ENCODE assay signal across 8 mouse cellular contexts in the genomic region with DNA sequence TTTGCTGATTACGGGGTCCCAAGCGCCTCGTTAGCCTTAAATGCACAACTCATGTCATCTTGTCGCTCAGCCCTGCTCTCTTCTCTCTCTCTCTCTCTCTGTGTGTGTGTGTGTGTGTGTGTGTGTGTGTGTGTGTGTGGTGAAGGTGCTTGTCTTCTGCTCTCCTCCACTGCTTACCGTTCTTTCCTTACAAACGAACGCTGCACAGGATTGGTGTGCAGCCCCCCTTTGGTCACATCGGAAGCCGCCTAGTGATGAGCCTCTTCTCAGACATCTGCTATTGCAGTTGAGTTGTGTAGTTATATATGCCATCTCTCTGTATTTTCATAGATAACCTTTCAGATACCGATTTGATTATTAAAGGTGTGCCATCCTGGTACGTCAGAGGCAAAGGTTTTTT. TPM values are rescaled to one million over a fixed set of nuclear protein-coding genes. Genes with fewer than 3 reads are reported as not detected.
DNase-seq lines count a peak whose midpoint lies in the region; ATAC-seq and TF ChIP-seq lines count a peak whose summit lies in the region.

No protein-coding gene starts in this region.

- TF ChIP-seq CTCF in left cerebral cortex, adult 2 months (IDR thresholded peaks at IDR 0.05) = no peak; the same call in 1 of the 2 replicates

- peak overlapping the region; percentile 76 for H3K4me2 ChIP-seq in hindbrain, embryonic 14.5 days (replicated peaks)
- H3K4me2 ChIP-seq in midbrain, embryonic 14.5 days (ENCODE audit: low read length) = peak overlapping the region; percentile 73

- WGBS in hindbrain, embryonic 14.5 days = 4% methylated on average over 11 of the region's 11 CpGs
- WGBS in midbrain, embryonic 14.5 days = 3% methylated on average over 11 of the region's 11 CpGs

- intact Hi-C loops in left cerebral cortex, adult 2 months (cut with DNase I) = loop anchor here (2.0 to 5.0 kb wide), 3 partner anchors 30 to 99 kb away; no protein-coding TSS in a partner anchor
- intact Hi-C loops in left cerebral cortex, postnatal 36 days (cut with DNase I) = loop anchor here (5.0 kb wide), 2 partner anchors 41 to 99 kb away; no protein-coding TSS in a partner anchor

- 0 out of 2 replicates have a peak, but pooled peaks have one; percentile 12 for ATAC-seq in common myeloid progenitor, adult 5-6 weeks (replicated peaks; ENCODE audit: low read depth, poor library complexity, severe bottlenecking)
- peak; percentile 34 for ATAC-seq in hindbrain, embryonic 14.5 days (ENCODE audit: low FRiP score)
- ATAC-seq in midbrain, embryonic 14.5 days (ENCODE audit: low FRiP score, low TSS enrichment) = peak; percentile 10; the same call in 1 of the 2 replicates

- H3K9me3 ChIP-seq in hindbrain, embryonic 14.5 days (ENCODE audit: control insufficient read depth, low read length) = no peaks in the 10 kb centered on the region
- no peaks in the 10 kb centered on the region for H3K9me3 ChIP-seq in midbrain, embryonic 14.5 days (ENCODE audit: control insufficient read depth, low read length)

- no peaks in the 10 kb centered on the region for H3K36me3 ChIP-seq in hindbrain, embryonic 14.5 days (replicated peaks; ENCODE audit: control insufficient read depth, insufficient read depth)
- H3K36me3 ChIP-seq in midbrain, embryonic 14.5 days (ENCODE audit: control insufficient read depth, insufficient read depth, low read length) = no peaks in the 10 kb centered on the region

- DNase-seq in left cerebral cortex, adult 2 months (ENCODE audit: extremely low spot score in 1 of 2, low spot score in 2 of 2) = no peak
- no peak for DNase-seq in left cerebral cortex, postnatal 36 days (ENCODE audit: low spot score in 2 of 2)
- DNase-seq in hindbrain, embryonic 14.5 days (ENCODE audit: low spot score) = peak; percentile 49
- peak; percentile 73 for DNase-seq in midbrain, embryonic 14.5 days
- DNase-seq in gastrocnemius, postnatal 4 days (ENCODE audit: low spot score in 2 of 2) = no peak
- DNase-seq in gastrocnemius, postnatal 25 days = no peak
- no peak for DNase-seq in cerebellum, adult 18-20 months

- H3K27me3 ChIP-seq in hindbrain, embryonic 14.5 days (ENCODE audit: control insufficient read depth, insufficient read depth, low read length) = no peaks in the 10 kb centered on the region
- no peaks in the 10 kb centered on the region for H3K27me3 ChIP-seq in midbrain, embryonic 14.5 days (ENCODE audit: control insufficient read depth, insufficient read depth, low read length)

- H3K4me1 ChIP-seq in hindbrain, embryonic 14.5 days (replicated peaks; ENCODE audit: control insufficient read depth, insufficient read depth, low read length) = peaks cover 61% of the 10 kb centered on the region
- peaks cover 59% of the 10 kb centered on the region for H3K4me1 ChIP-seq in midbrain, embryonic 14.5 days (ENCODE audit: control insufficient read depth, insufficient read depth, low read length)

- peak overlapping the region; percentile 98 for H3K9ac ChIP-seq in hindbrain, embryonic 14.5 days
- H3K9ac ChIP-seq in midbrain, embryonic 14.5 days (replicated peaks; ENCODE audit: low read length) = peak overlapping the region; percentile 99

- H3K27ac ChIP-seq in left cerebral cortex, adult 2 months = peak overlapping the region; percentile 93
- peak overlapping the region; percentile 99 for H3K27ac ChIP-seq in hindbrain, embryonic 14.5 days
- peak overlapping the region; percentile 99 for H3K27ac ChIP-seq in midbrain, embryonic 14.5 days (replicated peaks; ENCODE audit: low read depth, low read length)

- H3K4me3 ChIP-seq in left cerebral cortex, adult 2 months = peak overlapping the region; percentile 85
- peak overlapping the region; percentile 87 for H3K4me3 ChIP-seq in hindbrain, embryonic 14.5 days (replicated peaks; ENCODE audit: low read length)
- peak overlapping the region; percentile 97 for H3K4me3 ChIP-seq in midbrain, embryonic 14.5 days (replicated peaks; ENCODE audit: low read depth, low read length)

RNA-seq across cellular contexts. Expression of a gene that starts 1.1 kb away (rescaled TPM):
- 10 to 100 TPM; 41.6 to 42.4 TPM for total RNA-seq in left cerebral cortex, adult 2 months (2021)
- total RNA-seq in left cerebral cortex, postnatal 36 days (2021) = 10 to 100 TPM; 46.2 to 48.1 TPM
- total RNA-seq in common myeloid progenitor, adult 5-6 weeks (2017) = 9.6 and 11.9 TPM in 2 replicates
- polyA plus RNA-seq in hindbrain, embryonic 14.5 days (2014; fragmentation: Nextera tagmentation; extraction: Ambion mirVana) = 28.4 and 31.6 TPM in 2 replicates
- polyA plus RNA-seq in midbrain, embryonic 14.5 days (2014; fragmentation: Nextera tagmentation; extraction: Ambion mirVana) = 30.8 and 33.1 TPM in 2 replicates
- total RNA-seq in gastrocnemius, postnatal 4 days (2021) = under 1 TPM; 0.44 to 0.47 TPM
- total RNA-seq in gastrocnemius, postnatal 25 days (2021) = not detected

Comparison
In these comparisons a context has a peak if more than half of its experiments do, and no peak if none do; other contexts are left out.
1. DNase-seq: peak in hindbrain, embryonic 14.5 days (single experiment) and midbrain, embryonic 14.5 days (single experiment); none in left cerebral cortex, adult 2 months (0 of 2), left cerebral cortex, postnatal 36 days (0 of 2), gastrocnemius, postnatal 4 days (0 of 2), gastrocnemius, postnatal 25 days (single experiment) and cerebellum, adult 18-20 months (0 of 2).
2. Peak in every context shown above with its lines, with median percentiles within 50 percentile points of each other: H3K27ac ChIP-seq, H3K4me3 ChIP-seq and ATAC-seq.